Mouse (Mus musculus) adrenal gland, adult 2 months (tissue): Measurements from ENCODE around the gene Spata31d1a. TPM values are rescaled to one million over a fixed set of nuclear protein-coding genes. Genes with fewer than 3 reads are reported as not detected.
"Not testable (repeated sequence)": the region's sequence is repeated elsewhere in the genome, so short reads cannot be mapped to it uniquely, and the experiment has no call there.

Experiments used
- DNase-seq: peaks from one replicate; pipeline ENCODE4 v3.0.0; 2021
- polyA plus RNA-seq: library from polyadenylated mRNA; depleted of rRNA; stranded (reverse); fragments of >200 nt; gene quantifications from 2 replicates; pipeline ENCODE4 v1.2.3, GENCODE M21; 2012
- total RNA-seq, 2 experiments: library from RNA; stranded (reverse); gene quantifications; 2 replicates each; pipeline ENCODE4 v1.2.3; 2021

Spata31d1a gene
- total and polyA plus RNA-seq, 3 experiments = not detected

GRCm38 (mm10) chr13:59700137-59700536 lies 10.0 kb downstream of the Spata31d1a start:
- DNase-seq = not testable (repeated sequence)

GRCm38 (mm10) chr13:59699131-59699530 lies 11.0 kb downstream of the Spata31d1a start:
- no peak for DNase-seq

GRCm38 (mm10) chr13:59695781-59696180 lies 14.3 kb downstream of the Spata31d1a start:
- DNase-seq = no peak

GRCm38 (mm10) chr13:59694008-59694407 lies 16.1 kb downstream of the Spata31d1a start, which contains the start of gene 4921517D22Rik:
Gene 4921517D22Rik (minus strand): TSS chr13:59694108.
- no peak for DNase-seq

GRCm38 (mm10) chr13:59691478-59691877 lies 18.7 kb downstream of the Spata31d1a start:
- no peak for DNase-seq

GRCm38 (mm10) chr13:59690576-59690975 lies 19.6 kb downstream of the Spata31d1a start:
- DNase-seq = no peak

- DNase-seq = no peak
Measured at GRCm38 (mm10) chr13:59689843-59690242, 20.3 kb downstream of the Spata31d1a start.

GRCm38 (mm10) chr13:59689313-59689712 lies 20.8 kb downstream of the Spata31d1a start:
- DNase-seq = no peak

GRCm38 (mm10) chr13:59688338-59688770 lies 21.8 kb downstream of the Spata31d1a start:
- peak; percentile 10 for DNase-seq

- no peak for DNase-seq
Measured at GRCm38 (mm10) chr13:59685236-59685635, 24.9 kb downstream of the Spata31d1a start.

- DNase-seq = no peak
Measured at GRCm38 (mm10) chr13:59682629-59683028, 27.5 kb downstream of the Spata31d1a start.

GRCm38 (mm10) chr13:59679908-59680307 lies 30.2 kb downstream of the Spata31d1a start:
- DNase-seq = no peak

- DNase-seq = no peak
Measured at GRCm38 (mm10) chr13:59679306-59679705, 30.8 kb downstream of the Spata31d1a start.

GRCm38 (mm10) chr13:59676316-59677229 lies 33.6 kb downstream of the Spata31d1a start:
- DNase-seq = no peak

GRCm38 (mm10) chr13:59675151-59676011 lies 34.7 kb downstream of the Spata31d1a start, which contains the start of gene Golm1:
Gene Golm1 (minus strand): TSS chr13:59675811.
- DNase-seq = peak; percentile 76

GRCm38 (mm10) chr13:59674761-59675150 lies 35.4 kb downstream of the Spata31d1a start:
- peak; percentile 34 for DNase-seq

GRCm38 (mm10) chr13:59674215-59674614 lies 35.9 kb downstream of the Spata31d1a start:
- DNase-seq = no peak

- DNase-seq = no peak
Measured at GRCm38 (mm10) chr13:59673597-59673996, 36.5 kb downstream of the Spata31d1a start.

GRCm38 (mm10) chr13:59672248-59672647 lies 37.9 kb downstream of the Spata31d1a start:
- no peak for DNase-seq

- no peak for DNase-seq
Measured at GRCm38 (mm10) chr13:59671521-59671920, 38.6 kb downstream of the Spata31d1a start.

- DNase-seq = no peak
Measured at GRCm38 (mm10) chr13:59669946-59670345, 40.2 kb downstream of the Spata31d1a start.

- peak; percentile 13 for DNase-seq
Measured at GRCm38 (mm10) chr13:59668501-59669093, 41.5 kb downstream of the Spata31d1a start.
